In genomic region chr4:133305825-133306224, GRCm38 (mm10) we compare ENCODE assay signal across 17 mouse cellular contexts. TPM values are rescaled to one million over a fixed set of nuclear protein-coding genes. Genes with fewer than 3 reads are reported as not detected.
"Had no signal": no experiment of that assay in that cellular context is flagged by ENCODE, and none has a peak within 500 bp of the region (broad histone marks: within the 10 kb centered on the region; RNA-seq: fewer than 3 reads in every experiment).

No protein-coding gene starts in this region.

- H3K4me2 ChIP-seq: lung, embryonic 15.5 days; midbrain, embryonic 11.5 days; midbrain, embryonic 13.5 days; midbrain, embryonic 15.5 days; neural tube, embryonic 12.5 days; stomach, embryonic 15.5 days had no signal

- H3K9ac ChIP-seq: lung, embryonic 15.5 days; midbrain, embryonic 13.5 days; midbrain, embryonic 15.5 days; neural tube, embryonic 12.5 days; stomach, embryonic 15.5 days had no signal

- DNase-seq: lung, adult 2 months; lung, postnatal 14 days; lung, postnatal 36 days; right cerebral cortex, postnatal 14 days; thymus, adult 2 months; thymus, postnatal 25 days; thymus, postnatal 4 days had no signal

- ATAC-seq: lung, postnatal 0 days; midbrain, embryonic 13.5 days; midbrain, embryonic 15.5 days had no signal

- H3K27me3 ChIP-seq: lung, embryonic 15.5 days; megakaryocyte, embryonic 14.5 days; midbrain, embryonic 13.5 days; midbrain, embryonic 15.5 days; neural tube, embryonic 12.5 days; stomach, embryonic 15.5 days had no signal

- H3K9me3 ChIP-seq: lung, embryonic 15.5 days; megakaryocyte, embryonic 14.5 days; midbrain, embryonic 13.5 days; midbrain, embryonic 15.5 days; neural tube, embryonic 12.5 days; stomach, embryonic 15.5 days had no signal

- H3K4me3 ChIP-seq: lung, embryonic 15.5 days; megakaryocyte, embryonic 14.5 days; midbrain, embryonic 13.5 days; midbrain, embryonic 15.5 days; neural tube, embryonic 12.5 days; stomach, embryonic 15.5 days had no signal

- H3K27ac ChIP-seq: lung, embryonic 15.5 days; macrophage; midbrain, embryonic 13.5 days; midbrain, embryonic 15.5 days; neural tube, embryonic 12.5 days; stomach, embryonic 15.5 days; stomach, postnatal 0 days had no signal

- H3K4me1 ChIP-seq: lung, embryonic 15.5 days; midbrain, embryonic 15.5 days; neural tube, embryonic 12.5 days; stomach, embryonic 15.5 days had no signal

RNA-seq across cellular contexts. Expression of gene Sytl1, which starts 42.9 kb away (rescaled TPM):
- polyA plus RNA-seq: macrophage had no signal
